Mouse (Mus musculus) spleen, adult 2 months (tissue): ENCODE measurements around the gene Extl1.

ENCODE experiments used
- CTCF ChIP-seq: fragments of 200-500 bp; IDR thresholded peaks from 2 replicates; pipeline ENCODE4 v1.5.1; 2011; ENCODE audit warnings: mild to moderate bottlenecking, inconsistent platforms; ENCODE audit not compliant: insufficient read depth, insufficient read length, insufficient replicate concordance; ENCODE audit errors: extremely low read depth
- POLR2A ChIP-seq: fragments of 200-500 bp; IDR thresholded peaks from 2 replicates; pipeline ENCODE4 v1.6.1; 2011; ENCODE audit warnings: low read depth, low read length, inconsistent platforms

- no peak for TF ChIP-seq CTCF
- no peak for TF ChIP-seq POLR2A
Measured at GRCm38 (mm10) chr4:134401181-134401661, 17.6 kb upstream of the Extl1 start.
